Mouse (Mus musculus): ENCODE results near the gene Cfap157. TPM values are rescaled to one million over a fixed set of nuclear protein-coding genes. Genes with fewer than 3 reads are reported as not detected.

Cfap157 gene
- polyA plus RNA-seq, 1 experiment from 2014 or later, result 0.45 TPM

GRCm38 (mm10) chr2:32744272-32744982 lies 39.8 kb downstream of the Cfap157 start:
- Histone ChIP-seq H3K9me3 (replicated peaks; ENCODE audit: low read length) (no peaks in the 10 kb centered on the region), H3K4me3 (replicated peaks; ENCODE audit: low read depth, low read length) (no peak overlapping the region), H3K4me2 (ENCODE audit: low read length) (no peak overlapping the region), H3K27me3 (ENCODE audit: insufficient read depth, low read length) (no peaks in the 10 kb centered on the region; the same call in 1 of the 2 replicates), H3K9ac (ENCODE audit: low read depth, low read length) (no peak overlapping the region), H3K4me1 (replicated peaks; ENCODE audit: insufficient read depth, low read length) (peaks cover 13% of the 10 kb centered on the region; the same call in 1 of the 2 replicates), H3K27ac (no peak overlapping the region), H3K36me3 (ENCODE audit: insufficient read depth, low read length) (peaks cover 7% of the 10 kb centered on the region; the same call in 1 of the 2 replicates)
- 71% methylated on average over 15 of the region's 15 CpGs for WGBS
- ATAC-seq (replicated peaks; ENCODE audit: low FRiP score, low read depth) (no peak), DNase-seq (ENCODE audit: low spot score) (no peak)
- no peak for TF ChIP-seq CTCF (IDR thresholded peaks at IDR 0.05; ENCODE audit: low read depth)

GRCm38 (mm10) chr2:32742173-32742531 lies 42.1 kb downstream of the Cfap157 start:
- ATAC-seq (replicated peaks; ENCODE audit: low FRiP score, low read depth) (peak; percentile 38; the same call in 1 of the 2 replicates), DNase-seq (ENCODE audit: low spot score) (no peak)
- Histone ChIP-seq H3K27me3 (ENCODE audit: insufficient read depth, low read length) (no peaks in the 10 kb centered on the region; the same call in 1 of the 2 replicates), H3K9me3 (replicated peaks; ENCODE audit: low read length) (no peaks in the 10 kb centered on the region), H3K36me3 (ENCODE audit: insufficient read depth, low read length) (peaks cover 7% of the 10 kb centered on the region; the same call in 1 of the 2 replicates), H3K27ac (no peak overlapping the region), H3K9ac (ENCODE audit: low read depth, low read length) (no peak overlapping the region), H3K4me3 (replicated peaks; ENCODE audit: low read depth, low read length) (0 out of 2 replicates have a peak overlapping the region, but pooled peaks have one; percentile 28), H3K4me1 (replicated peaks; ENCODE audit: insufficient read depth, low read length) (peaks cover 13% of the 10 kb centered on the region; the same call in 1 of the 2 replicates), H3K4me2 (ENCODE audit: low read length) (peak overlapping the region; percentile 70; the same call in 1 of the 2 replicates)
- TF ChIP-seq CTCF (IDR thresholded peaks at IDR 0.05; ENCODE audit: low read depth), result no peak
- WGBS, result 25% methylated on average over 18 of the region's 18 CpGs

- no peaks in the 10 kb centered on the region; the same call in 1 of the 2 replicates for H3K27me3 ChIP-seq (ENCODE audit: insufficient read depth, low read length)
- no peak for TF ChIP-seq CTCF (IDR thresholded peaks at IDR 0.05; ENCODE audit: low read depth)
- H3K9ac ChIP-seq (ENCODE audit: low read depth, low read length), result peak overlapping the region; percentile 9
- H3K27ac ChIP-seq, result no peak overlapping the region
- DNase-seq (ENCODE audit: low spot score), result no peak
- WGBS, result 7% methylated on average over 40 of the region's 58 CpGs
- no peaks in the 10 kb centered on the region for H3K9me3 ChIP-seq (replicated peaks; ENCODE audit: low read length)
- H3K4me3 ChIP-seq (replicated peaks; ENCODE audit: low read depth, low read length), result peak overlapping the region; percentile 28
- peak overlapping the region; percentile 70 for H3K4me2 ChIP-seq (ENCODE audit: low read length)
- ATAC-seq (replicated peaks; ENCODE audit: low FRiP score, low read depth), result peak; percentile 38; the same call in 1 of the 2 replicates
- H3K4me1 ChIP-seq (replicated peaks; ENCODE audit: insufficient read depth, low read length), result peaks cover 13% of the 10 kb centered on the region; the same call in 1 of the 2 replicates
- peaks cover 7% of the 10 kb centered on the region; the same call in 1 of the 2 replicates for H3K36me3 ChIP-seq (ENCODE audit: insufficient read depth, low read length)
Measured at GRCm38 (mm10) chr2:32741273-32742172, 42.7 kb downstream of the Cfap157 start.

- Histone ChIP-seq H3K36me3 (ENCODE audit: insufficient read depth, low read length) (peaks cover 6% of the 10 kb centered on the region; the same call in 1 of the 2 replicates), H3K27ac (no peak within 1 kb of the TSS), H3K27me3 (ENCODE audit: insufficient read depth, low read length) (no peaks in the 10 kb centered on the region; the same call in 1 of the 2 replicates), H3K9me3 (replicated peaks; ENCODE audit: low read length) (no peaks in the 10 kb centered on the region), H3K9ac (ENCODE audit: low read depth, low read length) (peak within 1 kb of the TSS; percentile 9), H3K4me3 (replicated peaks; ENCODE audit: low read depth, low read length) (peak within 1 kb of the TSS; percentile 28), H3K4me2 (ENCODE audit: low read length) (peak within 1 kb of the TSS; percentile 70), H3K4me1 (replicated peaks; ENCODE audit: insufficient read depth, low read length) (peaks cover 13% of the 10 kb centered on the region; the same call in 1 of the 2 replicates)
- no peak for ATAC-seq (replicated peaks; ENCODE audit: low FRiP score, low read depth)
- DNase-seq (ENCODE audit: low spot score), result no peak
- WGBS, result 17% methylated on average over 11 of the region's 11 CpGs
- TF ChIP-seq CTCF (IDR thresholded peaks at IDR 0.05; ENCODE audit: low read depth), result no peak
Measured at GRCm38 (mm10) chr2:32740916-32741272, 43.3 kb downstream of the Cfap157 start, which contains the start of gene 6330409D20Rik. 6330409D20Rik (minus strand) TSS chr2:32741016.

- 73% methylated on average over 4 of the region's 4 CpGs for WGBS
Measured at GRCm38 (mm10) chr2:32739311-32739710, 44.9 kb downstream of the Cfap157 start.

GRCm38 (mm10) chr2:32737008-32737407 lies 47.2 kb downstream of the Cfap157 start:
- no peaks in the 10 kb centered on the region; the same call in 1 of the 2 replicates for H3K27me3 ChIP-seq (ENCODE audit: insufficient read depth, low read length)
- DNase-seq (ENCODE audit: low spot score), result no peak
- H3K4me1 ChIP-seq (replicated peaks; ENCODE audit: insufficient read depth, low read length), result peaks cover 19% of the 10 kb centered on the region
- no peaks in the 10 kb centered on the region for H3K36me3 ChIP-seq (ENCODE audit: insufficient read depth, low read length)
- no peak overlapping the region for H3K27ac ChIP-seq
- no peaks in the 10 kb centered on the region for H3K9me3 ChIP-seq (replicated peaks; ENCODE audit: low read length)
- no peak overlapping the region for H3K4me3 ChIP-seq (replicated peaks; ENCODE audit: low read depth, low read length)
- no peak for TF ChIP-seq CTCF (IDR thresholded peaks at IDR 0.05; ENCODE audit: low read depth)
- no peak overlapping the region for H3K4me2 ChIP-seq (ENCODE audit: low read length)
- WGBS, result 60% methylated on average over 6 of the region's 6 CpGs
- H3K9ac ChIP-seq (ENCODE audit: low read depth, low read length), result no peak overlapping the region
- no peak for ATAC-seq (replicated peaks; ENCODE audit: low FRiP score, low read depth)

More at GRCm38 (mm10) chr2:32739311-32739710, 44.9 kb downstream of the Cfap157 start:
- H3K9me3 ChIP-seq (replicated peaks; ENCODE audit: low read length), result no peaks in the 10 kb centered on the region
- ATAC-seq (replicated peaks; ENCODE audit: low FRiP score, low read depth) (no peak), DNase-seq (ENCODE audit: low spot score) (no peak)
- no peak for TF ChIP-seq CTCF (IDR thresholded peaks at IDR 0.05; ENCODE audit: low read depth)
- no peak overlapping the region for H3K4me3 ChIP-seq (replicated peaks; ENCODE audit: low read depth, low read length)
- H3K4me2 ChIP-seq (ENCODE audit: low read length), result no peak overlapping the region
- no peak overlapping the region for H3K9ac ChIP-seq (ENCODE audit: low read depth, low read length)
- H3K36me3 ChIP-seq (ENCODE audit: insufficient read depth, low read length), result no peaks in the 10 kb centered on the region
- peaks cover 17% of the 10 kb centered on the region for H3K4me1 ChIP-seq (replicated peaks; ENCODE audit: insufficient read depth, low read length)
- H3K27me3 ChIP-seq (ENCODE audit: insufficient read depth, low read length), result no peaks in the 10 kb centered on the region; the same call in 1 of the 2 replicates
- no peak overlapping the region for H3K27ac ChIP-seq

All from kidney, postnatal 0 days (tissue).